Mouse (Mus musculus): ENCODE measurements around the gene Mta3. TPM values are rescaled to one million over a fixed set of nuclear protein-coding genes. Genes with fewer than 3 reads are reported as not detected.
A peak's percentile ranks its signal among the peaks of the same experiment; 100 is the strongest.

Gene Mta3
- polyA plus RNA-seq, 1 experiment from 2014 or later = 63.0 TPM

- Histone ChIP-seq H3K27me3 (replicated peaks; ENCODE audit: control insufficient read depth, insufficient read depth, low read length) (no peaks in the 10 kb centered on the region), H3K4me2 (no peak overlapping the region), H3K27ac (ENCODE audit: low read depth, low read length) (no peak overlapping the region), H3K9me3 (ENCODE audit: control insufficient read depth, low read length) (no peaks in the 10 kb centered on the region), H3K36me3 (ENCODE audit: control insufficient read depth, insufficient read depth, low read length) (no peaks in the 10 kb centered on the region), H3K4me3 (ENCODE audit: low read depth, low read length) (no peak overlapping the region), H3K9ac (ENCODE audit: low read depth, low read length) (no peak overlapping the region), H3K4me1 (replicated peaks; ENCODE audit: control insufficient read depth, insufficient read depth, low read length) (no peaks in the 10 kb centered on the region; the same call in 1 of the 2 replicates)
- no peak for DNase-seq (ENCODE audit: low spot score)
- ATAC-seq (replicated peaks; ENCODE audit: low FRiP score) = no peak
- WGBS = 62% methylated on average over 7 of the region's 7 CpGs
Measured at GRCm38 (mm10) chr17:83681977-83682376, 24.0 kb upstream of the Mta3 start.

GRCm38 (mm10) chr17:83684475-83684874 is 21.5 kb upstream of the Mta3 start:
- H3K27me3 ChIP-seq (replicated peaks; ENCODE audit: control insufficient read depth, insufficient read depth, low read length) = no peaks in the 10 kb centered on the region
- no peaks in the 10 kb centered on the region; the same call in 1 of the 2 replicates for H3K36me3 ChIP-seq (ENCODE audit: control insufficient read depth, insufficient read depth, low read length)
- no peaks in the 10 kb centered on the region for H3K9me3 ChIP-seq (ENCODE audit: control insufficient read depth, low read length)
- H3K27ac ChIP-seq (ENCODE audit: low read depth, low read length) = peak overlapping the region; percentile 43
- peak overlapping the region; percentile 50 for H3K4me2 ChIP-seq
- H3K9ac ChIP-seq (ENCODE audit: low read depth, low read length) = no peak overlapping the region
- H3K4me3 ChIP-seq (ENCODE audit: low read depth, low read length) = no peak overlapping the region
- WGBS = 54% methylated on average over 7 of the region's 7 CpGs
- ATAC-seq (replicated peaks; ENCODE audit: low FRiP score) = peak; percentile 93
- no peaks in the 10 kb centered on the region; the same call in 1 of the 2 replicates for H3K4me1 ChIP-seq (replicated peaks; ENCODE audit: control insufficient read depth, insufficient read depth, low read length)
- DNase-seq (ENCODE audit: low spot score) = no peak

GRCm38 (mm10) chr17:83690418-83690817 is 15.5 kb upstream of the Mta3 start:
- peaks cover 19% of the 10 kb centered on the region for H3K4me1 ChIP-seq (replicated peaks; ENCODE audit: control insufficient read depth, insufficient read depth, low read length)
- ATAC-seq (replicated peaks; ENCODE audit: low FRiP score) (peak; percentile 42; the same call in 1 of the 2 replicates), DNase-seq (ENCODE audit: low spot score) (no peak)
- peak overlapping the region; percentile 67 for H3K27ac ChIP-seq (ENCODE audit: low read depth, low read length)
- no peaks in the 10 kb centered on the region; the same call in 1 of the 2 replicates for H3K36me3 ChIP-seq (ENCODE audit: control insufficient read depth, insufficient read depth, low read length)
- no peaks in the 10 kb centered on the region for H3K27me3 ChIP-seq (replicated peaks; ENCODE audit: control insufficient read depth, insufficient read depth, low read length)
- no peaks in the 10 kb centered on the region for H3K9me3 ChIP-seq (ENCODE audit: control insufficient read depth, low read length)
- no peak overlapping the region for H3K4me3 ChIP-seq (ENCODE audit: low read depth, low read length)
- H3K4me2 ChIP-seq = no peak overlapping the region
- no peak overlapping the region for H3K9ac ChIP-seq (ENCODE audit: low read depth, low read length)
- WGBS = 28% methylated on average over 2 of the region's 2 CpGs

- Histone ChIP-seq H3K27ac (ENCODE audit: low read depth, low read length) (peak overlapping the region; percentile 67), H3K9me3 (ENCODE audit: control insufficient read depth, low read length) (no peaks in the 10 kb centered on the region), H3K27me3 (replicated peaks; ENCODE audit: control insufficient read depth, insufficient read depth, low read length) (no peaks in the 10 kb centered on the region), H3K4me3 (ENCODE audit: low read depth, low read length) (no peak overlapping the region), H3K4me2 (peak overlapping the region; percentile 36), H3K9ac (ENCODE audit: low read depth, low read length) (0 out of 2 replicates have a peak overlapping the region, but pooled peaks have one; percentile 31), H3K36me3 (ENCODE audit: control insufficient read depth, insufficient read depth, low read length) (no peaks in the 10 kb centered on the region; the same call in 1 of the 2 replicates), H3K4me1 (replicated peaks; ENCODE audit: control insufficient read depth, insufficient read depth, low read length) (peaks cover 19% of the 10 kb centered on the region)
- WGBS = 43% methylated on average over 4 of the region's 4 CpGs
- ATAC-seq (replicated peaks; ENCODE audit: low FRiP score) (peak; percentile 85), DNase-seq (ENCODE audit: low spot score) (no peak)
Measured at GRCm38 (mm10) chr17:83691379-83691778, 14.6 kb upstream of the Mta3 start.

- Histone ChIP-seq H3K9ac (ENCODE audit: low read depth, low read length) (no peak overlapping the region), H3K36me3 (ENCODE audit: control insufficient read depth, insufficient read depth, low read length) (no peaks in the 10 kb centered on the region), H3K27ac (ENCODE audit: low read depth, low read length) (no peak overlapping the region), H3K4me2 (no peak overlapping the region), H3K4me3 (ENCODE audit: low read depth, low read length) (no peak overlapping the region), H3K27me3 (replicated peaks; ENCODE audit: control insufficient read depth, insufficient read depth, low read length) (no peaks in the 10 kb centered on the region), H3K9me3 (ENCODE audit: control insufficient read depth, low read length) (no peaks in the 10 kb centered on the region), H3K4me1 (replicated peaks; ENCODE audit: control insufficient read depth, insufficient read depth, low read length) (peaks cover 19% of the 10 kb centered on the region)
- 77% methylated on average over 9 of the region's 9 CpGs for WGBS
- no peak for DNase-seq (ENCODE audit: low spot score)
- ATAC-seq (replicated peaks; ENCODE audit: low FRiP score) = no peak
Measured at GRCm38 (mm10) chr17:83693941-83694340, 12.0 kb upstream of the Mta3 start.

- Histone ChIP-seq H3K36me3 (ENCODE audit: control insufficient read depth, insufficient read depth, low read length) (no peaks in the 10 kb centered on the region), H3K27me3 (replicated peaks; ENCODE audit: control insufficient read depth, insufficient read depth, low read length) (no peaks in the 10 kb centered on the region), H3K4me2 (no peak overlapping the region), H3K4me1 (replicated peaks; ENCODE audit: control insufficient read depth, insufficient read depth, low read length) (peaks cover 15% of the 10 kb centered on the region), H3K9ac (ENCODE audit: low read depth, low read length) (no peak overlapping the region), H3K4me3 (ENCODE audit: low read depth, low read length) (no peak overlapping the region), H3K27ac (ENCODE audit: low read depth, low read length) (no peak overlapping the region), H3K9me3 (ENCODE audit: control insufficient read depth, low read length) (no peaks in the 10 kb centered on the region)
- WGBS = 49% methylated on average over 2 of the region's 2 CpGs
- DNase-seq (ENCODE audit: low spot score) (no peak), ATAC-seq (replicated peaks; ENCODE audit: low FRiP score) (no peak)
Measured at GRCm38 (mm10) chr17:83695785-83696184, 10.2 kb upstream of the Mta3 start.

- H3K4me1 ChIP-seq (replicated peaks; ENCODE audit: control insufficient read depth, insufficient read depth, low read length) = peaks cover 12% of the 10 kb centered on the region
- no peaks in the 10 kb centered on the region for H3K9me3 ChIP-seq (ENCODE audit: control insufficient read depth, low read length)
- H3K27me3 ChIP-seq (replicated peaks; ENCODE audit: control insufficient read depth, insufficient read depth, low read length) = no peaks in the 10 kb centered on the region
- DNase-seq (ENCODE audit: low spot score) = no peak
- no peak overlapping the region for H3K4me2 ChIP-seq
- ATAC-seq (replicated peaks; ENCODE audit: low FRiP score) = no peak
- no peak overlapping the region for H3K9ac ChIP-seq (ENCODE audit: low read depth, low read length)
- no peaks in the 10 kb centered on the region for H3K36me3 ChIP-seq (ENCODE audit: control insufficient read depth, insufficient read depth, low read length)
- no peak overlapping the region for H3K4me3 ChIP-seq (ENCODE audit: low read depth, low read length)
- WGBS = 58% methylated on average over 8 of the region's 8 CpGs
- no peak overlapping the region for H3K27ac ChIP-seq (ENCODE audit: low read depth, low read length)
Measured at GRCm38 (mm10) chr17:83699062-83699724, 6.8 kb upstream of the Mta3 start.

GRCm38 (mm10) chr17:83700125-83700524 is 5.8 kb upstream of the Mta3 start:
- ATAC-seq (replicated peaks; ENCODE audit: low FRiP score) (no peak), DNase-seq (ENCODE audit: low spot score) (no peak)
- 84% methylated on average over 9 of the region's 9 CpGs for WGBS
- H3K36me3 ChIP-seq (ENCODE audit: control insufficient read depth, insufficient read depth, low read length) = no peaks in the 10 kb centered on the region
- H3K4me3 ChIP-seq (ENCODE audit: low read depth, low read length) = no peak overlapping the region
- no peaks in the 10 kb centered on the region for H3K9me3 ChIP-seq (ENCODE audit: control insufficient read depth, low read length)
- no peak overlapping the region for H3K9ac ChIP-seq (ENCODE audit: low read depth, low read length)
- no peaks in the 10 kb centered on the region for H3K27me3 ChIP-seq (replicated peaks; ENCODE audit: control insufficient read depth, insufficient read depth, low read length)
- H3K4me1 ChIP-seq (replicated peaks; ENCODE audit: control insufficient read depth, insufficient read depth, low read length) = peaks cover 19% of the 10 kb centered on the region
- H3K27ac ChIP-seq (ENCODE audit: low read depth, low read length) = no peak overlapping the region
- H3K4me2 ChIP-seq = no peak overlapping the region

- DNase-seq (ENCODE audit: low spot score) (no peak), ATAC-seq (replicated peaks; ENCODE audit: low FRiP score) (no peak)
- Histone ChIP-seq H3K27ac (ENCODE audit: low read depth, low read length) (peak overlapping the region; percentile 46; the same call in 1 of the 2 replicates), H3K36me3 (ENCODE audit: control insufficient read depth, insufficient read depth, low read length) (no peaks in the 10 kb centered on the region), H3K27me3 (replicated peaks; ENCODE audit: control insufficient read depth, insufficient read depth, low read length) (no peaks in the 10 kb centered on the region), H3K4me2 (peak overlapping the region; percentile 96), H3K9me3 (ENCODE audit: control insufficient read depth, low read length) (no peaks in the 10 kb centered on the region), H3K4me3 (ENCODE audit: low read depth, low read length) (peak overlapping the region; percentile 9), H3K9ac (ENCODE audit: low read depth, low read length) (0 out of 2 replicates have a peak overlapping the region, but pooled peaks have one; percentile 10), H3K4me1 (replicated peaks; ENCODE audit: control insufficient read depth, insufficient read depth, low read length) (peaks cover 33% of the 10 kb centered on the region)
- WGBS = 85% methylated on average over 5 of the region's 5 CpGs
Measured at GRCm38 (mm10) chr17:83704469-83704868, 1.5 kb upstream of the Mta3 start.

All from liver, embryonic 11.5 days (tissue).